Mouse (Mus musculus) embryonic fibroblast, embryonic 13.5 days (primary cell): ENCODE results near the gene Ston2. TPM values are rescaled to one million over a fixed set of nuclear protein-coding genes. Genes with fewer than 3 reads are reported as not detected.

Experiments
- H3K27ac ChIP-seq: 2 replicates; pipeline ENCODE4 v1.5.1; 2012; ENCODE audit warnings: low read length, control low read depth, inconsistent platforms; ENCODE audit not compliant: insufficient read depth
- H3K4me1 ChIP-seq: 2 replicates; pipeline ENCODE4 v1.6.1; 2011; ENCODE audit warnings: low read length; ENCODE audit not compliant: control insufficient read depth, insufficient read depth
- H3K4me3 ChIP-seq: 2 replicates; pipeline ENCODE4 v1.5.1; 2011; ENCODE audit warnings: mild to moderate bottlenecking, control low read depth, low read length; ENCODE audit not compliant: insufficient read depth
- CTCF ChIP-seq: IDR thresholded peaks from 2 replicates; pipeline ENCODE4 v1.5.1; 2011; ENCODE audit warnings: mild to moderate bottlenecking, control low read depth, low read length, moderate library complexity, borderline replicate concordance; ENCODE audit not compliant: insufficient read depth
- POLR2A ChIP-seq: IDR thresholded peaks from 2 replicates; pipeline ENCODE4 v1.6.1; 2011; ENCODE audit warnings: low read depth, mild to moderate bottlenecking, control low read depth, low read length, moderate library complexity
- polyA plus RNA-seq: library from polyadenylated mRNA; stranded (reverse); fragments of >200 nt; gene quantifications from 2 replicates; pipeline ENCODE4 v1.2.4, GENCODE M21; 2011; ENCODE audit warnings: low read depth; ENCODE audit not compliant: missing spikeins, insufficient read length

The Ston2 gene
- polyA plus RNA-seq, 1 experiment: 1.8 TPM

DNA sequence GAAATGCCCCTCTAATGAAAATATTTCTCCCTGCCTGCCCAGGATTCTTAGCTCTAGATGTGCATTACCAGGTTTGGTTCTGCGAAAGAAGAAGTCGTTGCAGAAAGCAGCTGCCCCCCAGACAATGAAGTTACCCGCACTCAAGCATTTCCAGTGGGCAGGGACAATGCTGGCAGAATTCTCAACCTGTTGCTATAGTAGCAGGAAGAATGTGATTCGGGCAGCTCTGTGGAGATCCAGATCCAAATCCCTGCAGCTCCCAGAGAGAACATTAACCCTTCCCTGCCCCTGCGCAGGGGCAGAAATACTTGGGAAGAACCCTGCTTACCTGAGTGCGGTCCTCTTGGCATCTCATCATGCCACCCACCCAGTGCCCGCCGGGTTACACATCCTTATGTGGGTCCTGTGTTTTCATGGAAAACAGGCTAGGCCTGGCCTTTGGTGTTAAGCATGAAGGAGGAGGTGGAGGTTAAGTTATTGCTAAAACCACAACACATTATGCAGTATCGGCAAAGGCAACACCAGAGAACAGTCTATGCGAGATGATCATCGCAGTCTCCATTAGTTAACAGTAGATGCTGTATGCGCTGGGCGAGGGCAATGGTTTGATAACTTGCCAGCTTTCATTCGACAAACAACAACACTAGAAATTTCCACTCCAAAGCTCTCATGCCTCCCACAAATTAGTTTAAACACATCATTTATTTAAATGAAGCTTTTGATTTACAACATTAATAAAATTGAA lies 108.7 kb downstream of the Ston2 start:
- no peak overlapping the region for H3K4me3 ChIP-seq
- no peak overlapping the region for H3K27ac ChIP-seq
- no peaks in the 10 kb centered on the region for H3K4me1 ChIP-seq
- no peak for TF ChIP-seq POLR2A
- no peak for TF ChIP-seq CTCF

DNA sequence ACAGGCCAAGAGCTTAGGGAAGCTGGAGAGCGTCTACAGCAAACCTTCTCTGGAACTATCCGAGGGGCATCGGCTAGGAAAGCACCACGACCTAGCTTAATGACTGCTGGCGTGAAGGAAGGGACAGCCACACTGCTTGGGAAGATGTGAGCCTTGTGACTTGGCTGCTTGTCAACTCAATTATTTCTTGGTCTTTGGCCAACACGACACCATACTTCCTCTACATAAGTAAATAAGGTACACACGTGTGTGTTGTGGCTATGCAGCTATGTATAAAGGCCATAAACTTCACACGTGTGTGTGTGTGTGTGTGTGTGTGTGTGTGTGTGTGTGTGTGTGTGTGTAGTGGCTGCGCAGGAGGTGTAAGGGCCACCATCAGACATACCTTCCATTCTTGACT lies 112.2 kb downstream of the Ston2 start:
- no peak for TF ChIP-seq CTCF
- no peak for TF ChIP-seq POLR2A
- no peak overlapping the region for H3K4me3 ChIP-seq
- no peaks in the 10 kb centered on the region for H3K4me1 ChIP-seq
- no peak overlapping the region for H3K27ac ChIP-seq

DNA sequence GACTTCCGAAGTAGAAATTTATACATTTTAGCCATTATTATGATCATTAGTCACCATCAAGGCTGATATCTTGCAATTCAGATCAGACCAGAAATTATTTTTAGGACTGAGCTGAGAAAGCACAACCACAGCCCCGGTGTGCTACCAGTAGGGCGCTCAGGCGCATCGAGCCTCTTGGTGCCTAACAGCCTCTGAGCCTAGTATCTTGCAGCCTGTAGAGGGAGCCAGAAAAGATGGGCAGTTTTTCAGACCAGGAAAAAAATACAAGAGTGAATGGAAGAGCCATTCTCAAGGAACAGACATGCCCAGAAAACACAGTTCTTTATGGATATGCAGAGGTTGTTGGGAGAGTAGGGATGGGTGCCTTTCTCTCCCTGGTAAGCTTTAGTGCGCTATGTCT lies 115.0 kb downstream of the Ston2 start:
- Histone ChIP-seq H3K4me1 (no peaks in the 10 kb centered on the region), H3K4me3 (no peak overlapping the region), H3K27ac (no peak overlapping the region)
- TF ChIP-seq POLR2A (no peak), CTCF (no peak)

DNA sequence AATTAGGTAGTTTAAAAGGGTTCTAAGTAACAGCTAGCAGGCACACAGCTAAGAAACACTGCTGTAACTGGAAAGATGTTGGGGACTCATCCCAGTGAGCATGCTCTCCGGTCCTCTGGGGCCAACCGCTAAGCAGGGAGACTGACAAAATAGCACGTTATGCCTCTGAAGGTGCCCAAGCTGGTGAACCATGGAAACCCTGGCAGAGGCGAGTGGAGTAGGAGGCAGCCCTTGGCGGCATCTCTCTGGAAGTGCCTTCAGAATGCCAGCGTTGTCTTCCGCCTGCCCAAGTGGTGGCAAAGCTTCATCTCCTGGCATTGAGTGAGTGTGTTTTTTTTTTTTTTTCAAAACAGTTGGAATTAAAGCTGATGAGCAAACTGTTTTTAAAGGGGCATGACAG lies 115.7 kb downstream of the Ston2 start:
- Histone ChIP-seq H3K4me1 (no peaks in the 10 kb centered on the region; the same call in 1 of the 2 replicates), H3K27ac (no peak overlapping the region), H3K4me3 (no peak overlapping the region)
- TF ChIP-seq CTCF: no peak
- TF ChIP-seq POLR2A: no peak

DNA sequence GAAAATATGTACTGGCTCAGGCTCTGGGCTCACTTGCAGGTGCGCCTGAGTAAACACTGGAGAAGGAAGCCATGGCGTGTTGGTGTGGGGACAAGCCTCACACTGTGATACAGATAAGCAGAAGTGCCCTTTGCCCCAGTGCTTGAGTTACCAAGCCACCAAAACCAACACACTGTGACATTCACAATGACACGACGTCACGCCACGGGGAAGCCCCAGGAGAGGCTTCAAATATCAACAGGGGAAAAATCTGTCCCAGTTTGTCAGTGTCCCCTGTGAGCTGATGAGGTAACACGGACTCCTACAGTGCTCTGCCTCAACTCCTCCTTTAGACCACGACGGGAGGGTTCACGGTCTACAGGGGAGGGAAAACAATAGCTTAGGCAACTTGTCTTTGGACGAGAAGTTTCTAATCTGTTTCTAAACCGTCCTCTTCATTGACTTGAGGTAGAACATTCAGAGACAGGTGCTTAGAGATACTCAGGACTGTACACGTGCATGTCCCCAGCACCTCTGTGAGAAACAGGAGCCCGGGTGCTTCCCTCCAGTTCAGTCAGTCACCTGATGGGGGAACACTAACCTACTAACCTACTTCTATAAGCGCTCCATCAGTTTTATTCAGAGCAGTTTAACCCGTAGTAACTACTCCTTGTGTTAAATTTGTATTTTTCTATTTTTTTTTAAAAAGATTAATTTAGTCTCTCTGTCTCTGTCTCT lies 119.5 kb downstream of the Ston2 start:
- TF ChIP-seq CTCF (no peak), POLR2A (no peak)
- Histone ChIP-seq H3K4me3 (no peak overlapping the region), H3K4me1 (no peaks in the 10 kb centered on the region; the same call in 1 of the 2 replicates), H3K27ac (no peak overlapping the region)

DNA sequence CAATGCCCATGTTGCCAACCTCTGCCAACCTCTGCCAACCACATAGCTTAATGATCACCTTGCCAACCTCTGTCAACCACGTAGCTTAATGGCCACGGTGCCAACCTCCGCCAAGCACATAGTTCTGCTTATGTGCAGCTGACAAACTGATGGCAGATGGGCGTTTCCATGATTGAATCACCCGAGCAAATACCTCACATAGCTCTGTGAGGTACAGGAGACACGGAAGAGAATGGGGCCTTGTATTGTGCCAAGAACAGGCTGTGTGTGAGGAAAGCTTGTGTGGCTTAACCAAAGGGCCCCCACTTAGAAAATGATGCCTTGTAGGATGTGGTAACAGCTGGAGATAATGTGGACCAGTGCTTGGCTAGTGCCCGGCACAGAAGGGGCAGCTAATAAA lies 120.4 kb downstream of the Ston2 start:
- TF ChIP-seq POLR2A (no peak), CTCF (no peak)
- no peak overlapping the region for H3K4me3 ChIP-seq
- H3K27ac ChIP-seq: no peak overlapping the region
- no peaks in the 10 kb centered on the region; the same call in 1 of the 2 replicates for H3K4me1 ChIP-seq

DNA sequence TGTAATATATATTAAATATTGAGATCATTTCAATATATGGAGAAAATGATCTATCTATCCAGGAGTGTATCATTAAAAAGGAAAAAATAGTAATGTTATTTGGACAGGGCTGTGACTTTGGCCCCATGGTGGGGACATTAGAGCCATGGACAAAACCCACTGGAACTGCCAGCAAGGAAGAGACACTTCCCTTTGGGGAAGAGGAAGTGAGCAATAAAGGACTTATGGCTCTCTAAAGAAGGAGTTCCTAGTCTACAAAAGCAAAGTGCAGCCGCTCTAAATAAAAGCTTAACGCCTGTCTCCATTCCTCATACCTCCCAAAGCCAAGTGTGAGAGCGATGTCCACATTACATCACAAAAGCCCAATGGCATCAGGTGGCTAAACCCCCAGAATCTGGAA lies 121.6 kb downstream of the Ston2 start:
- no peak overlapping the region for H3K27ac ChIP-seq
- no peaks in the 10 kb centered on the region; the same call in 1 of the 2 replicates for H3K4me1 ChIP-seq
- TF ChIP-seq POLR2A (no peak), CTCF (no peak)
- no peak overlapping the region for H3K4me3 ChIP-seq

DNA sequence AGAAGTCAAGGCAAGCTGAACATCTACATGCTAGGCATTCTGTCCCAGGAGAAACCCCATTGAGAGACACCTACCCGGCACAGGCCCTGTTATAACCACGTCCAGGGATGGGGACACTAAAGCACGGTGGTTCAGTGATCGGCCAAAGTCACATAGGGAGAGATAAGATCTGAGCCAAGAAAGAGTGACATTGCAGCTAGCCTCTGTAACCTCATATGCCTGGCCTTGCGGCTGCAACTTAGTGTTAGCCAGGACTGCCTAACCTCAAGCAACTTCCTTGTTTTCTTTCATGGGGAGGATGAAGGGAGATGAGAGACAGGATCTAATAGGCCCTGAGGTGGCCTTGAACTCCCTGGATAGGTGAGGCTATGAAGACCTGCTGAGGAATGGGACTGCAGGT lies 122.8 kb downstream of the Ston2 start:
- Histone ChIP-seq H3K27ac (no peak overlapping the region), H3K4me1 (no peaks in the 10 kb centered on the region; the same call in 1 of the 2 replicates), H3K4me3 (no peak overlapping the region)
- no peak for TF ChIP-seq POLR2A
- no peak for TF ChIP-seq CTCF

DNA sequence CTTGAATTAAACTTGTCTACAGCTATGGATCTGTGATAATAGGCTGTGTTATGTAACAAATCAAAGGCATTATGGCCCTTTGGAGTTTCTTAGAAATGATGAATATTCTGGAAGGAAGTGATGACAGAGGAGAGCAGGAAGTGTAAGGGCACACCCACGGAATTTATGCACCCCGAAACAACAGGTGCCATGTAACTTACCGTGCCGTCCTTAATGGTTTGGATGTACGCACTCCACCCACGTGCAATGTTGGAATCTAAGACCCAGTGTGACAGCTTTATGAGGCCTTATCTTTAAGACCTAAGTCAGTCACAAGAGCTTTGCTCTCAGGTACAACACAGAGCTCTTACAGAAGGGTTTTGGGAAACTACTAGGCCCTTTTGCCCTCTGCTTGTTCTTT lies 124.9 kb downstream of the Ston2 start:
- no peak for TF ChIP-seq CTCF
- TF ChIP-seq POLR2A: no peak
- no peak overlapping the region for H3K4me3 ChIP-seq
- no peak overlapping the region for H3K27ac ChIP-seq
- no peaks in the 10 kb centered on the region; the same call in 1 of the 2 replicates for H3K4me1 ChIP-seq

DNA sequence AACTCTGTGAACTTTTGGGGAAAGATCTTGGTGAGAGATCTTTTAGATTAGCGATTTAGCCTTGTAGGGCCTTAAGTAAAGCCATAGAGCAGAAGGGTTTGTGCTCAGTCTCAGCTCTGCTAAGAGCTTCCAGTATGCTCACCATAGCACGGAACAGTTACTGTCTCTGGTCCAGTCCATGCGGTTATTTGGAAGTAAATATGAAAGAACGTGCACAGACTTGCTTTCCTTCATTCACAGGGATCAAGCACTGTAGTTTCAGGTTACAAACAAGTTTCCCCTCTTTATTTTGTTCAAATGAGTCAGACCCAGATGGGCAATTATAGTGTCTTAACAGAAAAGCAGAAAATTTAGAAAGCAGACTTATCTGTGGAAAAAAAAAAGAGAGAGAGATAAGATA lies 125.3 kb downstream of the Ston2 start:
- Histone ChIP-seq H3K4me1 (no peaks in the 10 kb centered on the region; the same call in 1 of the 2 replicates), H3K4me3 (no peak overlapping the region), H3K27ac (no peak overlapping the region)
- TF ChIP-seq CTCF: no peak
- TF ChIP-seq POLR2A: no peak
